Mouse (Mus musculus) hindbrain, embryonic 16.5 days (tissue): ENCODE data around the gene Arid4b. TPM values are rescaled to one million over a fixed set of nuclear protein-coding genes. Genes with fewer than 3 reads are reported as not detected.

Source experiments
- ATAC-seq: fragments of 200-750 bp; cut with Nextera tagmentation; 2 replicates; pipeline ENCODE4 v1.8.0; 2017; ENCODE audit warnings: moderate TSS enrichment, moderate library complexity
- H3K27ac ChIP-seq: fragments of 300-500 bp; sonication (generic); 2 replicates; pipeline ENCODE4 v1.5.1; 2014; ENCODE audit warnings: low read depth, mild to moderate bottlenecking, control low read depth, low read length, moderate library complexity
- H3K27me3 ChIP-seq: fragments of 300-500 bp; sonication (generic); replicated peaks from 2 replicates; pipeline ENCODE4 v1.6.1; 2014; ENCODE audit warnings: low read length; ENCODE audit not compliant: control insufficient read depth, insufficient read depth
- H3K36me3 ChIP-seq: fragments of 300-500 bp; sonication (generic); 2 replicates; pipeline ENCODE4 v1.6.1; 2014; ENCODE audit warnings: mild to moderate bottlenecking, low read length, moderate library complexity, mixed read lengths; ENCODE audit not compliant: control insufficient read depth, insufficient read depth
- H3K4me1 ChIP-seq: fragments of 300-500 bp; sonication (generic); 2 replicates; pipeline ENCODE4 v1.6.1; 2014; ENCODE audit warnings: low read depth, low read length; ENCODE audit not compliant: control insufficient read depth, insufficient read depth
- H3K4me2 ChIP-seq: fragments of 300-500 bp; sonication (generic); 2 replicates; pipeline ENCODE4 v1.6.1; 2014; ENCODE audit warnings: mild to moderate bottlenecking, low read length, control low read depth, moderate library complexity
- H3K4me3 ChIP-seq: fragments of 300-500 bp; sonication (generic); 2 replicates; pipeline ENCODE4 v1.5.1; 2014; ENCODE audit warnings: mild to moderate bottlenecking, low read length, control low read depth, moderate library complexity
- H3K9ac ChIP-seq: fragments of 300-500 bp; sonication (generic); 2 replicates; pipeline ENCODE4 v1.6.1; 2014; ENCODE audit warnings: low read depth, mild to moderate bottlenecking, control low read depth, low read length, moderate library complexity
- H3K9me3 ChIP-seq: fragments of 300-500 bp; sonication (generic); 2 replicates; pipeline ENCODE4 v1.6.1; 2014; ENCODE audit warnings: mild to moderate bottlenecking, low read length, moderate library complexity; ENCODE audit not compliant: control insufficient read depth
- WGBS: fragments of 180-500 bp; shearing (Covaris S2); extraction: QIAGEN DNeasy Blood & Tissue Kit; methylation state at CpG from one replicate; pipeline ENCODE4 v1.1.7; 2014; 5-methylcytosine and 5-hydroxymethylcytosine counted together
- polyA plus RNA-seq: library from polyadenylated mRNA; unstranded; fragments of >200 nt; fragmentation: Nextera tagmentation; extraction: Ambion mirVana; gene quantifications from 2 replicates; pipeline ENCODE4 v1.2.1, GENCODE M21; 2015

Arid4b gene
- polyA plus RNA-seq, 1 experiment from 2014 or later = 64.0 TPM

DNA sequence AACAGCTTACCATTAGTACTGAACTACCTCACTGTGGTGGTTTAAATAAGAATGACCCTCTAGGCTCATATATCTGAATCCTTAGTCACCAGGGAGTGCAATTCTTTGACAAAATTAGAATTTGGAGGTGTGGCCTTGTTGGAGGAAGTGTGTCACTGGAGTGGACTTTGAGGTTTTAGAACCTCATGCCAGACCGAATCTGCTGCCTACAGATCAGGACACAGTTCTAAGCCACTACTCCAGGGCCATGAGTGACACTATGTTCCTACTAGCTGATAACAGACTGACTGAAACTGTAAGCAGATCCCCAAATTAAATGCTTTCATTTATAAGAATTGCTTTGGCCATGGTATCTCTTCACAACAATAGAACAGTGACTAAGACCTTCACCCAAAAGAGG lies 13.2 kb upstream of the Arid4b start:
- no peaks in the 10 kb centered on the region for H3K27me3 ChIP-seq
- WGBS = 100% methylated on average over 1 of the region's 1 CpGs
- ATAC-seq = no peak
- H3K4me2 ChIP-seq = no peak overlapping the region
- no peak overlapping the region for H3K4me3 ChIP-seq
- no peak overlapping the region for H3K27ac ChIP-seq
- no peaks in the 10 kb centered on the region for H3K4me1 ChIP-seq
- no peak overlapping the region for H3K9ac ChIP-seq
- H3K36me3 ChIP-seq = peaks cover 30% of the 10 kb centered on the region
- no peaks in the 10 kb centered on the region for H3K9me3 ChIP-seq

DNA sequence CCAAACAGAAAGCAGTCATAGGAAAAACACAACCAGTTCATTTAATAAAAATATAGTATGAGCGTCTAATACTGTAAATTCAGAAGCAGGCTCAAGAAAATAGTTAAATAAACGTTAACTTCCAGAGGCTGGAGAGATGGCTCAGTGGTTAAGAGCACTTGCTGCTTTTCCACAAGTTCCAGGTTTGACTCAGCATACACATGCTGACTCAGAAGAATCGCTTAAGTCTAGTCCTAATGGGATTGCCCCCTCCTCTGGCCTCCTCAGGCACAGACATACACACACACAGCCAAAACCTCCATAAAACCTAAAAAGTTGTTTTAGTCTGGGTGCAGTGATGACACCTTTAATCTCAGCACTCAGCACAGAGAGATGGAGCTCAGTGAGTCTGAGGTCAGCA lies 6.2 kb upstream of the Arid4b start:
- 98% methylated on average over 3 of the region's 3 CpGs for WGBS
- Histone ChIP-seq H3K27me3 (no peaks in the 10 kb centered on the region), H3K4me1 (peaks cover 8% of the 10 kb centered on the region), H3K27ac (no peak overlapping the region), H3K9me3 (no peaks in the 10 kb centered on the region), H3K4me3 (no peak overlapping the region), H3K36me3 (peaks cover 17% of the 10 kb centered on the region), H3K4me2 (no peak overlapping the region), H3K9ac (no peak overlapping the region)
- no peak for ATAC-seq

DNA sequence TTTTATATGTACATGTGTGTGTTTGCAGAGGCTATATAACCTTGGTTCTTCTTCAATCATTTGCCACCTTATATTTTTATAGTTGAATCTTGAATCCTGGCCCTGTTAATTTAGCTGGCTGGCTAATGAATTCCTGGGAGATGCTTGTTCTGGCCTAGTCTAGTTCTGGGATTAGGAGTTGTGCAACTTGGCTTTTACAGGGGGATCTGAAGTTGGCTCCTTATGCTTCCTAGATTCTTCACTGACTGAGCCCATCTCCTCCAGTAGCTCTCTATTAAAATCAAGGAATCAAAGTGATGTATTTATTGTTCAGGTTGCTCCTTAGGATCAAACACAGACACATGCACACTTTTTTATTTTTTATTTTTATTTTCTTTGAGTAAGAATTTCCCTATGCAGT lies 3.5 kb upstream of the Arid4b start:
- H3K4me2 ChIP-seq = no peak overlapping the region
- peaks cover 14% of the 10 kb centered on the region for H3K4me1 ChIP-seq
- H3K36me3 ChIP-seq = peaks cover 6% of the 10 kb centered on the region; the same call in 1 of the 2 replicates
- no peak overlapping the region for H3K9ac ChIP-seq
- H3K27ac ChIP-seq = no peak overlapping the region
- no peak overlapping the region for H3K4me3 ChIP-seq
- ATAC-seq = no peak
- no peaks in the 10 kb centered on the region for H3K9me3 ChIP-seq
- no peaks in the 10 kb centered on the region for H3K27me3 ChIP-seq

DNA sequence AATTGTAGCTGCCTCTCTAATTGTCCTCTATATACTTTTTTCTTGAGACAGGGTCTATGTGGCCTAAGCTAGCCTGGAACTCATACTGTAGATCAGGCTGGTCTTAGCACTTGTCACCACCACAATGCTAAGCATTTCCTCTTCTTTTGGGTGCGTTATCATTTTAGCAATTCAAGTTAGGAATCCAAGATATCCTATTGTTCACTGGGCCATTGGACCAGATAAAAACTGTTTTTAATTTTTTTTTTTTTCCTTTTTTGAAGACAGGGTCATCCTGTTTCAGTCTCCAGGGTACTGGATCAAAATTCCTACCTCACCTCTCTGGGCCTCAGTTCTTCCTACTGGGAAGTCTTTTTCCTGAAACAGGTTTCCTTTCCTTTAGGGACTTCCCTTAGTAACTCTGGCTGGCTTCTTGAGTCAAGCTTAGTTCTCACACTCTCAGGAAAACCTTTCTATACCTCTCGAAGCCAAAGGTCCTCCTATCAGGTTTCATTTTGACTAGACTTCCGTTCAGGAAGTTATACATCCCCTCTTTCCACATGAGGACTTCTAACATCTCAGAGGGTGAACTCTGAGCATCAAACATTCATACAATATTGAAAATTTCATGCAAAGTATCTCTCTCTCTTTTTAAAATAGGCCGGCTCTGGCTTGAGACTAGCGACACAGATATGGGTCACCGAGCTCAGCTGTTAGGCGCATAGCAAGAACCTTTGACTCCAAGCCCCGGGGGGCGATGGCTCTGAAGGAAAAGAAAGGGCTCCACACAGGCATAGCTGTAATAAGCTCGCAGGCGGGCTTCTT lies 621 bp upstream of the Arid4b start:
- peak overlapping the region; percentile 67 for H3K4me2 ChIP-seq
- H3K9ac ChIP-seq = peak overlapping the region; percentile 82
- H3K9me3 ChIP-seq = no peaks in the 10 kb centered on the region
- H3K27ac ChIP-seq = peak overlapping the region; percentile 93
- no peaks in the 10 kb centered on the region for H3K36me3 ChIP-seq
- H3K27me3 ChIP-seq = no peaks in the 10 kb centered on the region
- peaks cover 24% of the 10 kb centered on the region for H3K4me1 ChIP-seq
- ATAC-seq = no peak
- WGBS = 7% methylated on average over 11 of the region's 11 CpGs
- peak overlapping the region; percentile 76 for H3K4me3 ChIP-seq

DNA sequence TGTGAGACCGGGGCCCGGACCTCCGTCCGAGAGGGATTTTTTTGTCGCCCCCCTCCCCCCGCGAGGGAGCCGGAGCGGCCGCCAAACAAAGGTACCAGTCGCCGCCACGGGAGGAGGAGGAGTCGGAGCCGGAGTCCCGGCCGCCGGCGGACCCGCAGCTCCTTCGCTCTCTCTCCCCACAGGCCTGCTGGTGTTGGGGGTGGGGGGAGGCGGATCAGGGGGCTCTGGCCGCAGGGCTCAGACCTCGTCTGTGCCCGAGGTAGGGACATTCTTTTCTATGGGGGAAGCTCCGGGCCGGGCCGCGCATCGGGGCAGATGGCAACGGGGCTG lies 875 bp downstream of the Arid4b start:
- ATAC-seq = peak; percentile 31
- Histone ChIP-seq H3K36me3 (no peaks in the 10 kb centered on the region), H3K4me3 (peak overlapping the region; percentile 99), H3K9ac (peak overlapping the region; percentile 98), H3K27ac (peak overlapping the region; percentile 93), H3K4me2 (peak overlapping the region; percentile 74; the same call in 1 of the 2 replicates), H3K27me3 (no peaks in the 10 kb centered on the region), H3K9me3 (no peaks in the 10 kb centered on the region), H3K4me1 (peaks cover 29% of the 10 kb centered on the region)
- WGBS = 0% methylated on average over 18 of the region's 31 CpGs

DNA sequence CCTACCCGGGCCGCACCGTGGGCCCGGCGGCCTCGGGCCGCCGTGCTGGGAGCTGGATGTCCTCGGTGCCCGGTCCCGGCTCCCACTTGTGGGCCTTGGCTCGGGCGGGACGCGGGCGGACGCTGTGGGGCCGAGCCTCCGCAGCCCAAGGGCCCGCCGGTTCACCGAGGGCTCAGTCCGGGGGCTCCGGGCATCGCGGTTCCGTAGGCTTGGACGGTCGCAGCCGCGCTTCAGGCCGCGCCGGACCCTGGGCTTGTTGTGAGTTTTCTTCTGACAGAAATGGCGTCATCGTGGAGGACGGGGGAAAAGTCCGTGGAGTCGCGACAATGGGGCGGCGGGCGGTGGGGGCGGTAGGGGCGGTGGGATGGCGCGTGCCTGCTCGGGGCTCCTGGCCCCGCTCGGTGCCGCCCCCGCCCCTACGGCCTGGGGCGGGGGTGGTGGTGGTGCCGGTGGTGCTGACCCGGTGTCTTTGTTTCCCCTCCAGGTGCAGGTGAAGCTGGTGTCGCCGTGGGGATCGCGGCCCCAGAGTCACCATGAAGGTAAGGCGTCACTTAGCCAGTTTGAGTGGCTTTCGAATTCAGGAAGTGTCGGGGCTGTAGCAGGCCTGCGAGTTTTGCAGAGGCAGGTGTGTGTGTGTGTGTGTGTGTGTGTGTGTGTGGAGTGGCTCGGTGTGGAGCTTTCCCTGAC lies 1.5 kb downstream of the Arid4b start:
- Histone ChIP-seq H3K27ac (peak overlapping the region; percentile 93), H3K9me3 (no peaks in the 10 kb centered on the region), H3K9ac (peak overlapping the region; percentile 98), H3K4me2 (peak overlapping the region; percentile 74), H3K4me3 (peak overlapping the region; percentile 99), H3K36me3 (no peaks in the 10 kb centered on the region), H3K27me3 (no peaks in the 10 kb centered on the region), H3K4me1 (peaks cover 29% of the 10 kb centered on the region)
- 0 out of 2 replicates have a peak, but pooled peaks have one; percentile 1 for ATAC-seq
- WGBS = under 1% methylated on average over 49 of the region's 65 CpGs

DNA sequence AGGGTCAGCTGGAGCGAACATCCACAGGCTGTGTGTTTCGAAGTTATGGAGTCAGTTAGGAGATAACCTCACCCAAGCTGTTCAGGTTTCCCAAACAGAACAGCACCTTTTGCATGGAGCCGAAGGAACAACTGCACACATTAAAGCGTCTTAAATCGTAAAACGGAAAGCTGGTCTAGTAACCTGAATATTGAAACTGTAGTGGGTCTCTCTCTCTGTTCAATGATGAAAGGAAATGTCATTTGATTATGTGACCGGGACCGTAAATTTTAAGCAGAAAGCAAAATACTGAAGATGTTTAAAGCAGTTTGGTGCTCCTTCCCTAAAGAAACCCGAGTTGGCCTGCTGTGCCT lies 2.0 kb downstream of the Arid4b start:
- Histone ChIP-seq H3K9me3 (no peaks in the 10 kb centered on the region), H3K4me3 (peak overlapping the region; percentile 99), H3K4me1 (peaks cover 29% of the 10 kb centered on the region), H3K36me3 (no peaks in the 10 kb centered on the region), H3K27ac (peak overlapping the region; percentile 93; the same call in 1 of the 2 replicates), H3K27me3 (no peaks in the 10 kb centered on the region), H3K4me2 (peak overlapping the region; percentile 74), H3K9ac (peak overlapping the region; percentile 98)
- ATAC-seq = no peak
- 20% methylated on average over 9 of the region's 9 CpGs for WGBS

DNA sequence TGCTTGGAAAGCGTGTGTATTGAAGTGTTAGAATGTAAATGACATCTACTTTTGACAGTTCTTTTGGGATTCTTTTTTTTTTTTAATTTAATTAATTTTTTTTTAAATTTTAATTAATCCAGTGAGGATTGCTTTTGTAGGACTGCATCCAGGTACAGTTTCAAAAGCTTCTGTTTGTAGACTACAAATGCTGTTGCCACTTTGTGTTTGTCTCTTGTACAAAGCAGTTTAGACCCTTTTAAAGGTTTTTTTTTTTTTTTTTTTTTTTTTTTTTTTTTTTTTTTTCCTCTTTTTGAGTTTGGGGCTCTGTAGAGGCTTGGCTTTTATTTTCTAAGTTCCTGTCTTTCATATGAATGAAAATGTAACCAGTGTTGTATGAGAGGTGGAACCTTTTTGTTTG lies 2.7 kb downstream of the Arid4b start:
- Histone ChIP-seq H3K4me1 (peaks cover 28% of the 10 kb centered on the region), H3K27ac (no peak overlapping the region), H3K9me3 (no peaks in the 10 kb centered on the region), H3K9ac (no peak overlapping the region), H3K36me3 (no peaks in the 10 kb centered on the region), H3K27me3 (no peaks in the 10 kb centered on the region), H3K4me2 (no peak overlapping the region), H3K4me3 (no peak overlapping the region)
- WGBS = 67% methylated on average over 1 of the region's 1 CpGs
- ATAC-seq = no peak

DNA sequence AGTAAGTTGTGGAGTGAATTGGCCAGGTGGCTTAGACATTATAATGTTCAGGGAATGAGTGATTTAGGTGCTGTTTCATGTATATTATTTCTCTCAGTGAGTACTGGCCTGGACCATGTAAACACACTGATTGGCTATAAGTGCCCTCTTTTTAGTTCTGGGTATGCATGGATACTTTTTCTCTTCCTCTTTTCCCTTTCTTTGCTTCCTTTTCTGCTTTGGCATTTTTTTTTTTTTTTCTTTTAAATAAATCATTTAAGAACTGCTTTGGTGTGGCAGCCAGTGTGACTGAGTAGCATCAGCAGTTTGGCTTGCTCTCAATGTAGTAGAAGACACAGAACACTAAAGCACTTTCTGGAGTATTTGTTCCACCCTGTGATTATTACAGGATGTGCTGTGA lies 5.0 kb downstream of the Arid4b start:
- Histone ChIP-seq H3K36me3 (no peaks in the 10 kb centered on the region), H3K9ac (no peak overlapping the region), H3K27me3 (no peaks in the 10 kb centered on the region), H3K4me2 (no peak overlapping the region), H3K4me3 (no peak overlapping the region), H3K9me3 (no peaks in the 10 kb centered on the region), H3K27ac (no peak overlapping the region), H3K4me1 (peaks cover 15% of the 10 kb centered on the region)
- ATAC-seq = no peak
